Mouse (Mus musculus): ENCODE results near the gene Exosc8. TPM values are rescaled to one million over a fixed set of nuclear protein-coding genes. Genes with fewer than 3 reads are reported as not detected.

Exosc8 gene
- 10.5 TPM for polyA plus RNA-seq (2014; fragmentation: Illumina TruSeq; extraction: RNeasy Lipid Tissue Mini Kit (QIAGEN cat#74804); ENCODE audit: low read depth, low replicate concordance)

GRCm38 (mm10) chr3:54735247-54736046, at the start of gene Exosc8, which contains the start of gene Alg5:
Gene Exosc8 (minus strand): TSS chr3:54735393.
Gene Alg5 (plus strand): TSS chr3:54735539.

GRCm38 (mm10) chr3:54755145-54756041, 20.2 kb upstream of the Exosc8 start, which contains the start of gene Smad9:
Gene Smad9 (plus strand): TSS chr3:54755582.

GRCm38 (mm10) chr3:54714253-54714652, 20.9 kb downstream of the Exosc8 start, which contains the start of gene Gm21958:
Gene Gm21958 (minus strand): TSS chr3:54714353.

GRCm38 (mm10) chr3:54692202-54693055, 42.8 kb downstream of the Exosc8 start, which contains the start of gene Supt20:
Gene Supt20 (plus strand): TSS chr3:54692807.

Other genes starting within 250 kb of the Exosc8 start
- gene Supt20, start 42.6 kb downstream of the Exosc8 start, polyA plus RNA-seq (2014; fragmentation: Illumina TruSeq; extraction: RNeasy Lipid Tissue Mini Kit (QIAGEN cat#74804); ENCODE audit: low read depth, low replicate concordance) = 24.7 TPM
- not detected for gene Gm21958, start 21.0 kb downstream of the Exosc8 start, polyA plus RNA-seq (2014; fragmentation: Illumina TruSeq; extraction: RNeasy Lipid Tissue Mini Kit (QIAGEN cat#74804); ENCODE audit: low read depth, low replicate concordance)
- gene Alg5, start 146 bp upstream of the Exosc8 start, polyA plus RNA-seq (2014; fragmentation: Illumina TruSeq; extraction: RNeasy Lipid Tissue Mini Kit (QIAGEN cat#74804); ENCODE audit: low read depth, low replicate concordance) = 32.7 TPM
- gene Smad9, start 20.2 kb upstream of the Exosc8 start, polyA plus RNA-seq (2014; fragmentation: Illumina TruSeq; extraction: RNeasy Lipid Tissue Mini Kit (QIAGEN cat#74804); ENCODE audit: low read depth, low replicate concordance) = 8.5 TPM
- 10.9 TPM for gene Rfxap, start 72.4 kb upstream of the Exosc8 start, polyA plus RNA-seq (2014; fragmentation: Illumina TruSeq; extraction: RNeasy Lipid Tissue Mini Kit (QIAGEN cat#74804); ENCODE audit: low read depth, low replicate concordance)
- gene Sertm1, start 180.5 kb upstream of the Exosc8 start, polyA plus RNA-seq (2014; fragmentation: Illumina TruSeq; extraction: RNeasy Lipid Tissue Mini Kit (QIAGEN cat#74804); ENCODE audit: low read depth, low replicate concordance) = not detected